Mouse (Mus musculus) cerebellum, adult 2 months (tissue): ENCODE data around the gene Tnfrsf11a.

Source experiments
- CTCF ChIP-seq: fragments of 200-500 bp; IDR thresholded peaks from 2 replicates; pipeline ENCODE4 v1.5.1; 2011; ENCODE audit warnings: low read depth, mild to moderate bottlenecking, control low read depth, low read length, moderate library complexity, borderline replicate concordance; ENCODE audit not compliant: insufficient read depth
- POLR2A ChIP-seq: fragments of 200-500 bp; IDR thresholded peaks from 2 replicates; pipeline ENCODE4 v1.6.1; 2011; ENCODE audit warnings: low read length, control low read depth, borderline replicate concordance; ENCODE audit not compliant: insufficient read depth

- no peak for TF ChIP-seq POLR2A
- no peak for TF ChIP-seq CTCF
These were observed 103.0 kb downstream of the Tnfrsf11a start for GRCm38 (mm10) chr1:105883498-105883897.
